Mouse (Mus musculus): Measurements from ENCODE around the gene Mzt1. TPM values are rescaled to one million over a fixed set of nuclear protein-coding genes. Genes with fewer than 3 reads are reported as not detected.

Mzt1 gene
- polyA plus RNA-seq (2012; fragmentation: generic; extraction: Trizol): 1 to 10 TPM; 1.0 to 8.2 TPM

GRCm38 (mm10) chr14:99046031-99046781 lies at the start of gene Mzt1, which contains the start of gene Bora:
TSS of gene Mzt1 (minus strand) at chr14:99046134.
TSS of gene Bora (plus strand) at chr14:99046222.

GRCm38 (mm10) chr14:98994218-98994617 lies 51.7 kb downstream of the Mzt1 start, which contains the start of gene Rpl36a-ps1:
TSS of gene Rpl36a-ps1 (minus strand) at chr14:98994318.

Other genes with a start within 250 kb of the Mzt1 start
- gene Rpl36a-ps1, start 51.8 kb downstream of the Mzt1 start, polyA plus RNA-seq (2012; fragmentation: generic; extraction: Trizol): 10 to 100 TPM; 21.9 to 22.5 TPM
- gene Bora, start 88 bp upstream of the Mzt1 start, polyA plus RNA-seq (2012; fragmentation: generic; extraction: Trizol): 1 to 10 TPM; 1.2 to 9.3 TPM
- gene Pibf1, start 53.3 kb upstream of the Mzt1 start, polyA plus RNA-seq (2012; fragmentation: generic; extraction: Trizol): 1 to 10 TPM in 1 of 2 experiments, under 1 TPM in 1; 0.13 to 1.7 TPM
- 1 to 10 TPM; 2.4 to 5.9 TPM for gene Dis3, start 53.6 kb upstream of the Mzt1 start, polyA plus RNA-seq (2012; fragmentation: generic; extraction: Trizol)